Mouse (Mus musculus) heart, postnatal 0 days (tissue): Measurements from ENCODE around the gene Zfp503. TPM values are rescaled to one million over a fixed set of nuclear protein-coding genes. Genes with fewer than 3 reads are reported as not detected.
A peak's percentile ranks its signal among the peaks of the same experiment; 100 is the strongest.

Experiments used
- ATAC-seq: fragments of 200-750 bp; cut with Nextera tagmentation; 2 replicates; pipeline ENCODE4 v1.8.0; 2017; ENCODE audit warnings: low read depth, moderate number of reproducible peaks, moderate library complexity; ENCODE audit not compliant: insufficient read depth
- DNase-seq: peaks from one replicate; pipeline ENCODE4 v3.0.0-alpha.2; 2016; ENCODE audit warnings: low spot score
- H3K27ac ChIP-seq: fragments of 300-500 bp; sonication (generic); 2 replicates; pipeline ENCODE4 v1.5.1; 2014; ENCODE audit warnings: low read depth, mild to moderate bottlenecking
- H3K27me3 ChIP-seq: fragments of 300-500 bp; sonication (generic); 2 replicates; pipeline ENCODE4 v1.6.1; 2014; ENCODE audit warnings: low read length, mixed read lengths; ENCODE audit not compliant: control insufficient read depth, insufficient read depth
- H3K36me3 ChIP-seq: fragments of 300-500 bp; sonication (generic); replicated peaks from 2 replicates; pipeline ENCODE4 v1.6.1; 2014; ENCODE audit warnings: low read length, mixed read lengths; ENCODE audit not compliant: control insufficient read depth, insufficient read depth
- H3K4me1 ChIP-seq: fragments of 300-500 bp; sonication (generic); 2 replicates; pipeline ENCODE4 v1.6.1; 2014; ENCODE audit warnings: antibody characterized with exemption; ENCODE audit not compliant: control insufficient read depth, insufficient read depth
- H3K4me2 ChIP-seq: fragments of 300-500 bp; sonication (generic); 2 replicates; pipeline ENCODE4 v1.6.1; 2014; ENCODE audit warnings: low read depth, mild to moderate bottlenecking, low read length, moderate library complexity
- H3K4me3 ChIP-seq: fragments of 300-500 bp; sonication (generic); 2 replicates; pipeline ENCODE4 v1.5.1; 2014; ENCODE audit warnings: low read depth, low read length
- H3K9ac ChIP-seq: fragments of 300-500 bp; sonication (generic); replicated peaks from 2 replicates; pipeline ENCODE4 v1.6.1; 2014; ENCODE audit warnings: low read depth, low read length, mixed read lengths
- H3K9me3 ChIP-seq: fragments of 300-500 bp; sonication (generic); replicated peaks from 2 replicates; pipeline ENCODE4 v1.6.1; 2016; ENCODE audit warnings: low read length; ENCODE audit not compliant: control insufficient read depth
- CTCF ChIP-seq: IDR thresholded peaks from 2 replicates; pipeline ENCODE4 v1.5.1; 2016; ENCODE audit warnings: antibody characterized with exemption, control low read depth, low read depth
- EP300 ChIP-seq: IDR thresholded peaks from 2 replicates; pipeline ENCODE4 v1.6.1; 2016; ENCODE audit warnings: antibody characterized with exemption, low read depth
- WGBS: fragments of 180-500 bp; shearing (Covaris S2); extraction: QIAGEN DNeasy Blood & Tissue Kit; methylation state at CpG from one replicate; pipeline ENCODE4 v1.1.7; 2014; 5-methylcytosine and 5-hydroxymethylcytosine counted together
- polyA plus RNA-seq: library from polyadenylated mRNA; unstranded; fragments of >200 nt; fragmentation: Nextera tagmentation; extraction: Ambion mirVana; gene quantifications from 2 replicates; pipeline ENCODE4 v1.2.1, GENCODE M21; 2015
- total RNA-seq: library from RNA; depleted of rRNA; stranded (reverse); fragments of >200 nt; gene quantifications from 2 replicates; pipeline ENCODE4 v1.2.3, GENCODE M21; 2014; ENCODE audit warnings: low replicate concordance

Zfp503 gene
- total and polyA plus RNA-seq, 2 experiments from 2014 or later: 0.61 to 1.8 TPM

DNA sequence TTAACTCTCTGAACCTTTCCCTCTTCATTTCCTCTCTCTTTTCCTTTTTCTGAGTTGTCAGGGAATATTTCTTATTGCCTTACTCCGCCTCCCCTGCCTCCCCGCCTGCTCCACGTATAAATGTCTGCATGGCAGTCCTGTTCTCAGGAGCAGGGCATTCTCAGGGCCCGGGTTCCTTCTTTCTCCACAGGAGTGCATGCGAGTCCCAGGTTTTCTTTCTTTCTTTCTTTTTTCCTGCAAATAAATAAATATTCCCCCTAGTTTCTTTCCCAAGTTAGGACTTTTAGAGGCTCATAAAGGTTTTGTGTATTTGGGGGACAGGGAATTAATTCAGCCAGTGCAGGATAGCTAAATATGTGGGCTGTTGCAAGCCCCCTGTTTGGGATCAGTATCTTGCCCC lies 2.5 kb upstream of the Zfp503 start:
- Histone ChIP-seq H3K9me3 (no peaks in the 10 kb centered on the region), H3K27me3 (peaks cover 88% of the 10 kb centered on the region), H3K36me3 (no peaks in the 10 kb centered on the region), H3K27ac (no peak overlapping the region), H3K4me2 (no peak overlapping the region), H3K4me3 (no peak overlapping the region), H3K9ac (no peak overlapping the region), H3K4me1 (peaks cover 11% of the 10 kb centered on the region; the same call in 1 of the 2 replicates)
- TF ChIP-seq EP300: no peak
- TF ChIP-seq CTCF: no peak
- WGBS: 63% methylated on average over 5 of the region's 5 CpGs
- no peak for ATAC-seq
- DNase-seq: no peak

DNA sequence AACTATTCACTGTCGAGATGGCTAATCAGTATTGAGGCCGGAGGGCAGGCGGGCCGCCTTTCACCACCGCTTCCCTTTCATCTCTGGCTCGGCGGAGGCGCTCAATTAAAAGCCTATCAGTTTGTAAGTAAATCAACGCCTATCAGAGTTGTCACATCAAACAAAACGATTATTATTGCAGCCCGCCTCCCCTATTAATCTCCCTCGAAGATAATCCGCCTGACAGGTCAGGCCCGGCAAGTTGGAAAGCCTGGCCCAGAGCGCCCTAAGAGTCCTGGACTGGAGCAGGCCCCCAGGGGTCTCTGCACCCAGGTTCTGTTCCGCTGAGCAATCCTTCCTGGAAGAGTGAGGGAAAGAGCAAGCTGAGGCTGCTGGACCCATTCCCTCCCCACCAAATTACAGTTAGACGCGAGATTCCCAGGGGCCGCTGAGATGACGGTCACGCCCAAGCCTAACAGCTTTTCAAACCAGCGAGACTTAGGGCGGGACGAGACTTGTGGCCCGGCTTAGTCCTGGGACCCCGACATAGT lies 1.9 kb upstream of the Zfp503 start:
- no peak for ATAC-seq
- H3K9ac ChIP-seq: no peak overlapping the region

DNA sequence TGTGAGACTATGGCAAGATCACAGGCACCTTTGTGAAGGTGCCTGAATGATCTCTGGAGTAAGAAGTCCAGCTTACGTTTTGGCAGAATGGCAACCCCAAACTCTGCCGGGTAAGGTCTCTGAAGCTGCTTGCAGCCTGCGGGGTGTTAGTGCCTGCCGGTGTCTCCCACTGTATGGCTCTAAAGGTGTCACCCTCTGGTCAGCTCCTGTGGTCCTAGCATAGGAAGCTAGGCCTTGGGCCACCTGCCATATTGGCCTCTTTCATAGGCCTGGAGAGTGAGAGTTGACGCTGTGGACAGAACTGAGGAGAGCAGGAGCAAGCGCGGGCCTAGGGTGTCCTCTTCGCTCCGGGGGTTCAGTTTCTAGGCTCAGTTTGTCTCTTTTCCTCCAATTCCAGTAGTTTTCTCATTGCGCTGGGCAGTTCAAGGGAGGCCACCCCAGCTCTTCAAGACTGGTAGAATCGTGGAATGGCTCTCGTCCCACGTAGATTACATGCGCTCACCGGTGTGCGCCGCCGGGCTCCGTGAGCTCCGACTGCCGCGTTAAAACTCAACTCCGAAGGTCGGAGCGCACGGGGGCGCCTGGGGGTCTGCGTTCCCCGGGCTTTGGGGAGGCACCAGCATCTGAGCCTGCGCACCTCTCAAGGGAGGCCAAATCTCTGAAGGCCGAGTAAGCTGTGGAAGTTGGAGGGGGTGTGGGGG lies 1.1 kb upstream of the Zfp503 start:
- Histone ChIP-seq H3K9me3 (no peaks in the 10 kb centered on the region), H3K36me3 (no peaks in the 10 kb centered on the region), H3K4me3 (peak overlapping the region; percentile 28), H3K27ac (no peak overlapping the region), H3K4me2 (peak overlapping the region; percentile 86), H3K4me1 (peaks cover 12% of the 10 kb centered on the region; the same call in 1 of the 2 replicates), H3K9ac (no peak overlapping the region), H3K27me3 (peaks cover 86% of the 10 kb centered on the region)
- DNase-seq (no peak), ATAC-seq (no peak)
- no peak for TF ChIP-seq EP300
- 26% methylated on average over 31 of the region's 31 CpGs for whole genome bisulfite sequencing

More for the DNA sequence above, 1.9 kb upstream of the Zfp503 start:
- no peaks in the 10 kb centered on the region for H3K36me3 ChIP-seq
- peaks cover 87% of the 10 kb centered on the region for H3K27me3 ChIP-seq
- peaks cover 11% of the 10 kb centered on the region; the same call in 1 of the 2 replicates for H3K4me1 ChIP-seq
- H3K27ac ChIP-seq: no peak overlapping the region
- no peak for DNase-seq
- H3K4me2 ChIP-seq: peak overlapping the region; percentile 37; the same call in 1 of the 2 replicates
- no peak for TF ChIP-seq EP300
- no peak for TF ChIP-seq CTCF
- no peaks in the 10 kb centered on the region for H3K9me3 ChIP-seq
- peak overlapping the region; percentile 28 for H3K4me3 ChIP-seq
- 19% methylated on average over 26 of the region's 26 CpGs for WGBS

GRCm38 (mm10) chr14:21988577-21989290 lies 667 bp downstream of the Zfp503 start:
- H3K27me3 ChIP-seq: peaks cover 81% of the 10 kb centered on the region
- H3K27ac ChIP-seq: no peak overlapping the region
- ATAC-seq (no peak), DNase-seq (no peak)
- H3K4me3 ChIP-seq: peak overlapping the region; percentile 72
- peak overlapping the region; percentile 86 for H3K4me2 ChIP-seq
- WGBS: under 1% methylated on average over 26 of the region's 26 CpGs
- TF ChIP-seq EP300 (no peak), CTCF (no peak)
- H3K9me3 ChIP-seq: no peaks in the 10 kb centered on the region
- H3K9ac ChIP-seq: no peak overlapping the region
- peaks cover 12% of the 10 kb centered on the region; the same call in 1 of the 2 replicates for H3K4me1 ChIP-seq
- H3K36me3 ChIP-seq: no peaks in the 10 kb centered on the region

DNA sequence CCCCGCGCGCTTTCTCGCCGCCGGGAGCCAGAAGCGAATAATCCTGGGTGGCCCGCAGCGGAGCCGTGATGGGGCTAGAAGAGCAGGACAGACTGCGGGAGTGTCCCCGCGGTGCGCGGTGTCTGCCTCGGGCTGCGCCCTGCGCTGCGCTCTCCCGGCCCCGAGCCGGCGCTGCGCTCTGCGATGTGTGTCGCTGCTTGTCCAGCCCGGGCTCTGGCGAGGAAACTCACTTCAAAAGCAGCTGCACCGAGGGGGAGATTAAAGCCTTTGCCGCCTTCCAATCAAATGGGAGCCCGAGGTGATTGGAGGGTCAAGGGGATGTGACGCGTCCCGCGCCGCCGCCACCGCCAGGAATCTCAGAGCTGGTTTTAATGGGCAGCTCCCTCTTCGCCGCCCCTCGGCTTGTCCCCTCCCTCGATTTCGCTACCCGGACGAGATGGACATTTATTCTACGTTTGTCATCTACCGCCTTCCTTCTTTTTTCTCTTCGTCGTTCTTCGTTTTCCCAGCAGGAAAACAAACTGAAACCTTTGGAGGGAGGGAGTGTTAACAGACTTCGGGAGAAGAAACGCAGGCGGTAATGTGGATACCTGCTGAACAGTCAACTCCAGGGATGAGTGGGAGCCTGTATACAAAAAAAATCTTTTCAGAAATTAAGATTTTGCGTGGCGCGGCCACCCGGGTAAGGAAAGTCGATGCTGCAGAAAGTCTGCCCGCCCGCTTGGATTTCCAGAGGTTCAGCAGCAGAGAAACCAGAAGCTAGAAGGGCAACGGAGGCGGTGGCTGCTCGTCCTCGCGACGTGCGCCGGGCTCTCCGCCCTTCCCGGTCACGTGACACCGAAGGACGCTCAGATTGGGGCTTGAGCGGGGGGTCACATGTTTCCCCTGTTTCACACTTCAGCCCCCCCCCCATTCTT lies 1.5 kb downstream of the Zfp503 start:
- H3K9ac ChIP-seq: peak overlapping the region; percentile 57

More for the DNA sequence above, 1.5 kb downstream of the Zfp503 start:
- Histone ChIP-seq H3K4me1 (peaks cover 12% of the 10 kb centered on the region; the same call in 1 of the 2 replicates), H3K36me3 (no peaks in the 10 kb centered on the region), H3K4me3 (peak overlapping the region; percentile 72), H3K9me3 (no peaks in the 10 kb centered on the region), H3K27me3 (peaks cover 81% of the 10 kb centered on the region), H3K27ac (peak overlapping the region; percentile 78), H3K4me2 (peak overlapping the region; percentile 86)
- TF ChIP-seq EP300: peak; percentile 47; the same call in 1 of the 2 replicates
- TF ChIP-seq CTCF: no peak; the same call in 1 of the 2 replicates
- under 1% methylated on average over 56 of the region's 74 CpGs for WGBS
- DNase-seq (peak; percentile 94), ATAC-seq (peak; percentile 84)
